Mouse (Mus musculus): ENCODE measurements around the gene Rdh12.
"Not testable (repeated sequence)": the region's sequence is repeated elsewhere in the genome, so short reads cannot be mapped to it uniquely, and the experiment has no call there.

The Rdh12 gene

GRCm38 (mm10) chr12:79208703-79209464 is at the start of gene Rdh12:
Gene Rdh12 (plus strand): TSS chr12:79208914.
- no peak for DNase-seq (ENCODE audit: extremely low read depth, low read depth, low spot score)

DNA sequence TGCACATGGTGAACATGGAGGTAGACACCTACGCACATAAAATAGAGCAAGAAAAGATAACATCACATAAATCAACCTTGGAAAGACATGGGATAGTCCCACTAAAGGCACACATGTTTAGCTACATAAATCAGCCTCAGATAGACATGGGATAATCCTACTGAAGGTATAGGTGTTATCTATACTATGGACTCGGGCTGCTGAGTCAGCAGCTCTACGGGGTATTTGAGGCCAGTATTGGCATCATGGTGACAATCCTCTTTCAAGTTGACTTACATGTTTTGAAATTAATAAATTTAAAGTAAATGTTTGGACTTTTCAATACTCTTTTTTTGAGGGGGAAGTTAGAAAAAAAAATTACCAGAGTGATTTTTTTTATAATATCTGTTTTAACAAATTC is 45.8 kb upstream of the Rdh12 start:
- DNase-seq (ENCODE audit: extremely low read depth, low read depth, low spot score), result no peak

DNA sequence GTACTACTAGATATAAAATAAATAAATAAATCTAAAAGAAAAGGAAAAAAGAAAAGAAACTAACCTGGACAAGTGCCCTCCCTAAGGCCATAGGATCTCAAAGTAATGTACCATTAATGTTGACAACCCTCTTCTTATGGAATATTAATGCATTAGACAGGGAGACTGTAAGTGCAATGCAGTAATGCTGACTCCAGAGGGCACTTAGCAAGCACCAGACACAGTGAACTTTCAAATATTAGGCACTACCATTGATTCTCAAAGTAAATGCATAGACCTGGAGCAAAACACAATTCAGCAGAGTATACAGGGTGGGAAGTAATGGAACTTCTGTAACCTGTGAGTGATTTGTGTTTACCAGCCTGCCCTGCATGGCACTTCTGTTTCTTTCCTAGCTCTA is 39.5 kb upstream of the Rdh12 start:
- DNase-seq (ENCODE audit: extremely low read depth, low read depth, low spot score), result no peak

- no peak for DNase-seq (ENCODE audit: extremely low read depth, low read depth, low spot score)
Observed at GRCm38 (mm10) chr12:79170421-79170820, 38.3 kb upstream of the Rdh12 start.

DNA sequence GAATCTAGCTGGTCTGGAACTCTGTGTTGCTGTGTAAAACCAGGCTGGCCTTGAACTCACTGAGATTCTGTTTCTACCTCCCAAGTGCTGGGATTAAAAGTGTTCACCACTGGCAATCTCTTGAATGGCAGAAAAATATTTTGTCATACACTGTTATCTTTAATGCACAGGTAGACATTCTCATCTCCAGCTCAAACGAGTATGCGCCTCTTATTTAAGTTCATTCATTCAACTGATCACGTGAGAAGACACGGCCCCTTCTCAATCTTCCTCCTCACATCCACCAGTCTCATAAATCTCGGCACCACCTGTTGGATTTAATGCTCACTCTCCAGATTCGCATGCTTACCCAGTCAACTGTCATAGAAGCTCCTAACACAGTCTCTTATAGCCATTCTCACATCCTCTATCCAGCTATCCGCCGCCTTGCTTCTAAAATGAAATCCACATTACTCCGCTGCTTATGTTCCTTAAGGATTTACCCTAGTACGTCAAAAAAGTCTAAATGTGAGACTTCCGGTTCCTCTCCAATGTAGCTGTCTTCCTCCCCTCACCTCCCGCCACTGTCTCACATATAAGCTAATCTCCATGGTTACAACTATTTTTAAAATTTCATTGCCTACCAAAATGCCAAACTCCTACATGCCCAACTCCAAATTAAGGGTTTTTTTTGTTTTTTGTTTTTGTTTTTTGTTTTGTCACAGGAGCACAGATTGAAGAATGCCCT is 37.3 kb upstream of the Rdh12 start:
- no peak for DNase-seq (ENCODE audit: extremely low read depth, low read depth, low spot score)

DNA sequence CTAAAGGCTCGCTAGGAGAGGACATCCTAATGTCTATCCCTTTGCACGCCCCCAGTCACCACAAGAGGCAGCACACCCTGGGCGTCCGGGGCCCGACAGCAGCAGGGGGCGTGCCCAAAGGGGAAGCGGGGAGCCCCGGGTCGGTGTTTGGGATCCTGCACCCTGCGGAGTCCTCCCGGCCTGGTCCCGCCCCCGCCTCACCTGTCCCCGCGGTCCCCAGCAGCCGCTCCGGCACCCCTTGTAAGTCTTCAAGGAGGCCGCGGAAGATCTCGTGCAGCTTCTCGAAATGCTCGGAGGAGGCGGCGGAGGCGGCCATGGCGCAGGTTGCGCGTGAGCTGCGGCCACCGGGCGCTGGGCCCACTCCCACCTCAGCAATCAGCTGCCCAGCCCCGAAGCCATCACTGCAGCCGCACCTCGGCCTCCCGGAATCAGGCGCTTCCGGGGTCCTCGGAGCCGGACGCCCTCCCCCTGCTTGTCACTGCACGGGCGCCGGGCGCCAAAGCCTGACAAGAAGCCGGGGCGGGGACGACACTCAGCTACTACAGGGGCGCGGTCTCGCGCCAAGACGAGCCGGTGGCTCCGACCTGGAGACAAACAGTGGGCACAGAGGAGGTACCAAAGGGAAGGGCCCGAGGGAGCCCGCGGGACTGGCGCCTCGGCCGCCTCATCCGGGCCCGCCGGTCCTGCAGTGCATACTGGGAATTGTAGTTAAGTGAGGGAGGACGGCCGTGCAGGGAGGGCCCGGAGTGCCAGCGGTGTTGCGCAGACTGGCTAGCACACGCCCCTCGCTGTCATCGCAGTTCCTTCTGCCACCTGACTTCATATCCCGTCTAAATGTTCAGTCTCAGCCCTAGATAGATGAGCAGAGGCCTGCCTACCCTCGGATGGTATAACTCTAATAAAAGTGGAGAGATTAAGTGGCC is 36.4 kb upstream of the Rdh12 start, which contains the start of gene Vti1b:
Gene Vti1b, minus strand, starts transcription at position 649 of the 923 bp plus-strand sequence.
- DNase-seq (ENCODE audit: extremely low read depth, low read depth, low spot score), result no peak

- no peak for DNase-seq (ENCODE audit: extremely low read depth, low read depth, low spot score)
Observed at GRCm38 (mm10) chr12:79173721-79174120, 35.0 kb upstream of the Rdh12 start.

- DNase-seq (ENCODE audit: extremely low read depth, low read depth, low spot score), result no peak
Observed at GRCm38 (mm10) chr12:79175998-79176397, 32.7 kb upstream of the Rdh12 start.

GRCm38 (mm10) chr12:79185160-79185559 is 23.6 kb upstream of the Rdh12 start:
- not testable (repeated sequence) for DNase-seq (ENCODE audit: extremely low read depth, low read depth, low spot score)

GRCm38 (mm10) chr12:79190931-79191673 is 17.6 kb upstream of the Rdh12 start:
- DNase-seq (ENCODE audit: extremely low read depth, low read depth, low spot score), result peak; percentile 91

GRCm38 (mm10) chr12:79191701-79192100 is 17.0 kb upstream of the Rdh12 start:
- no peak for DNase-seq (ENCODE audit: extremely low read depth, low read depth, low spot score)

DNA sequence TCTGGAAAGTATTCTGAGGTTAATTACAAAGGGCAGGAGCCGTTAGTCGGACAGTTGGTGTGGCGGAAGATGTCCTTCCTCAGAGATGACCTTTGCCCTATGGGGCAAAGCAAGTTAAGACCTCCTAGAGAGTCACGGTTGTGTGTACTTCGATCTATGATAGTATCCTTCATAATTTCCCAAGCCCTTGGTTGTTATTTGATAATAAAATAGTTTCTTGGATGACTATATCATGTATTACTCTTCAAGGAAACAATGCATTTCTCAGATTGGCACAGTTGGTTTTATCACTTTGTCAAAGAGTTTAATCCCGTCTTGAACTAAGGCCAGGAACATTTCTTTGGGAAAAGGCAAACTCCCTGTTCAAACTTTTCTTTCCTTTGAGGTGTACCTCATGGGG is 16.5 kb upstream of the Rdh12 start, which contains the start of gene Rdh11:
Gene Rdh11, minus strand, starts transcription at position 101 of the 400 bp plus-strand sequence.
- no peak for DNase-seq (ENCODE audit: extremely low read depth, low read depth, low spot score)

DNA sequence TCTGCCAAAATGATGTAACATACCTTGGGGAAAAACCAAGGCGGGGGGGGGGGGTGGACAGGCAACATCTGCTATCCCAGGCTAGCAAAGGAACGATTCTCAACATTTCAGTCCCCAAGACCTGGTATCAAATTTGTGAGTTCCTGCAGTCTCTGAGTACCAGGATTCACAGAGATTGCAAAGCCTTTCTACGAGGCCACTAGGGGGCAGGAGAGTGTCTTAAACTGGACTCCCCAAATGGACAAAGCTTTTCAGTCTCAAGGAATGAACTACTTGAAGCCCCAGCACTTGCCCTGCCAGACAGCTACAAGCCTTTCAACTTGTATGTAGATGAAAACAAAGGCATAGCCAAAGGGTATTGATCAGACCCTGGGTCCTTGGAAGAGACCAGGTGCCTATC is 15.3 kb upstream of the Rdh12 start:
- DNase-seq (ENCODE audit: extremely low read depth, low read depth, low spot score), result no peak

GRCm38 (mm10) chr12:79197105-79197504 is 11.6 kb upstream of the Rdh12 start:
- DNase-seq (ENCODE audit: extremely low read depth, low read depth, low spot score), result no peak

DNA sequence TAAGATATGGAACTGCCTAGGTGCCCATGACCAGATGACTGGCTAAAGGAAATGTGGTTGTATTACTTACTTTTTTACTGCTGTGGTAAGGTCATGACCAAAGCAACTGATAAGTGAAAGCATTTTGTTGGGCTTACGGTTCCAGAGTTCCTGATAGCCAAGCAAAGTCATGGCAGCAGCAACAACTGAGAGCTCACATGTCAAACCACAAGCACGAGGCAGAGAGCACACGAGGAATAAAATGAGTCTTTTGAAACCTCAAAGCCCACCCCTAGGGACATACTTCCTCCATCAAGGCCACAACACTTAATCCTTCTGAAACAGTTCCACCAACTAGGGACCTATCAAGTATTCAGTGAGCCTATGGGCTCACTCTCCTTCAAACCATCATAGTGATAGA is 6.8 kb upstream of the Rdh12 start:
- no peak for DNase-seq (ENCODE audit: extremely low read depth, low read depth, low spot score)

GRCm38 (mm10) chr12:79211447-79211846 is 2.7 kb downstream of the Rdh12 start:
- peak; percentile 83 for DNase-seq (ENCODE audit: extremely low read depth, low read depth, low spot score)

DNA sequence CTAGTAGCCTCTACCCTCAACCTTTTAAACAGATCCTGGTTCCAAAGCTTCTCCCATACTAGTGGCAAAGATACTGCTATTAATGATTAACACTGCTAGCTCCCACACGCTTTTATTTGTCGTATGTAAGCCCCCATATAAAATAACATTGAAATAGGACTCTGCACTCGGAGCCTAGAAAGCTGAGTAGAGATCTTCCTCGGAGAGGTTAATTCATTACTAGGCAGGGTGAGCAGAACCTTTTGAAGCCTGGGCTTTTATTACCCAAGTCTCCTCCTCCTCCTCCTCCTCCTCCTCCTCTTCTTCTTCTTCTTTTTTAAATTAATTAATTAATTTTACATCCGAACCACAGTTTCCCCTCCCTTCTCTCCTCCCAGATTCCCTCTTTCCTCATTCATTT is 8.8 kb downstream of the Rdh12 start:
- no peak for DNase-seq (ENCODE audit: extremely low read depth, low read depth, low spot score)

DNA sequence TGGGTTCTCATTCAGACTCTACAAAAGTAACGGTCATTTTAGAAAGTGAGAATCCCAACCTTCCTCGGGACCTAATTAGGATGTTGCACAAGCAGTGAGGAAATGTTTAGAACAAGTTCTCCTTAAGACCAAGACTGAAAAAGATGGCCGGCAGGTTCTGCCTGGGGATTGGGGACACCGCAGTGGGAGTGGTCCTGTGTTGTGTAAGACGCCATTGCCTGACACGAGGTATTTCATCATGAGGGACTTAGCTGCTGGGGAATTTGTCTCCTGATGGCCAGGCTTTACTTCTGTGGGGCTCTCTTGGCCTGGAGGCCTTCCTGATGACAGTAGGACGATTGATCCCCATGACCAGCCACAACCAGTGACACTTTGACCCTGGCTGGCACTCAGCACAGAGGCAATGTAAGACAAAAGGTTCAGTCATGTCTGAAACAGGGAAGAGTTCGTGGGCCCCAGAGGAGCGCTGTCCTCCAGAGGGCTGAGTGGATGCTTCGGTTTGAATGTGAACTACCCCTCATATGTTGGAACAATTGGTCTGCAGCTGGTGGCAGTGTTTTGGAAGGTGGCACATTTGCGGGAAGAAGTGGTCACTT is 26.9 kb downstream of the Rdh12 start:
- no peak for DNase-seq (ENCODE audit: extremely low read depth, low read depth, low spot score)

GRCm38 (mm10) chr12:79241985-79242384 is 33.3 kb downstream of the Rdh12 start:
- no peak for DNase-seq (ENCODE audit: extremely low read depth, low read depth, low spot score)

- DNase-seq (ENCODE audit: extremely low read depth, low read depth, low spot score), result no peak
Observed at GRCm38 (mm10) chr12:79242921-79243320, 34.2 kb downstream of the Rdh12 start.

Data from fat pad, adult 2 months (tissue).